9 mouse cellular contexts compared by ENCODE assay signal in genomic region chr2:72478921-72479320, GRCm38 (mm10). TPM values are rescaled to one million over a fixed set of nuclear protein-coding genes. Genes with fewer than 3 reads are reported as not detected.
DNase-seq lines count a peak whose midpoint lies in the region; ATAC-seq and TF ChIP-seq lines count a peak whose summit lies in the region.
"Had no signal": no experiment of that assay in that cellular context is flagged by ENCODE, and none has a peak within 500 bp of the region (broad histone marks: within the 10 kb centered on the region; RNA-seq: fewer than 3 reads in every experiment).

No protein-coding gene starts in this region.

- H3K36me3 ChIP-seq in kidney, embryonic 15.5 days: peaks cover 53% of the 10 kb centered on the region
- H3K36me3 ChIP-seq in forebrain, embryonic 12.5 days (replicated peaks): peaks cover 43% of the 10 kb centered on the region
- H3K36me3 ChIP-seq in limb, embryonic 14.5 days (ENCODE audit: control insufficient read depth, insufficient read depth, low read length): peaks cover 45% of the 10 kb centered on the region
- H3K36me3 ChIP-seq in stomach, embryonic 16.5 days (ENCODE audit: control insufficient read depth, insufficient read depth, low read length): peaks cover 11% of the 10 kb centered on the region; the same call in 1 of the 2 replicates

- H3K9me3 ChIP-seq in kidney, embryonic 15.5 days (replicated peaks): no peaks in the 10 kb centered on the region
- H3K9me3 ChIP-seq in forebrain, embryonic 12.5 days: no peaks in the 10 kb centered on the region
- H3K9me3 ChIP-seq in limb, embryonic 14.5 days (ENCODE audit: control insufficient read depth, low read length): no peaks in the 10 kb centered on the region
- H3K9me3 ChIP-seq in stomach, embryonic 16.5 days (replicated peaks; ENCODE audit: control insufficient read depth, low read length): no peaks in the 10 kb centered on the region
- H3K9me3 ChIP-seq: heart, embryonic 15.5 days had no signal

- H3K4me2 ChIP-seq in kidney, embryonic 15.5 days: peak overlapping the region; percentile 82; the same call in 1 of the 2 replicates
- peak overlapping the region; percentile 72 for H3K4me2 ChIP-seq in forebrain, embryonic 12.5 days
- H3K4me2 ChIP-seq in limb, embryonic 14.5 days (replicated peaks; ENCODE audit: low read depth, low read length, severe bottlenecking): peak overlapping the region; percentile 9
- peak overlapping the region; percentile 88 for H3K4me2 ChIP-seq in stomach, embryonic 16.5 days (ENCODE audit: low read depth, low read length)

- no peak overlapping the region for H3K9ac ChIP-seq in kidney, embryonic 15.5 days
- H3K9ac ChIP-seq in forebrain, embryonic 12.5 days: 0 out of 2 replicates have a peak overlapping the region, but pooled peaks have one; percentile 21
- no peak overlapping the region for H3K9ac ChIP-seq in limb, embryonic 14.5 days (ENCODE audit: low read depth, low read length, severe bottlenecking)
- peak overlapping the region; percentile 34 for H3K9ac ChIP-seq in stomach, embryonic 16.5 days (ENCODE audit: low read length)
- H3K9ac ChIP-seq: heart, embryonic 15.5 days had no signal

- peaks cover 47% of the 10 kb centered on the region for H3K4me1 ChIP-seq in kidney, embryonic 15.5 days
- peaks cover 36% of the 10 kb centered on the region for H3K4me1 ChIP-seq in forebrain, embryonic 12.5 days
- peaks cover 11% of the 10 kb centered on the region for H3K4me1 ChIP-seq in limb, embryonic 14.5 days (ENCODE audit: control insufficient read depth, insufficient read depth, low read length)
- peaks cover 28% of the 10 kb centered on the region for H3K4me1 ChIP-seq in stomach, embryonic 16.5 days (ENCODE audit: control insufficient read depth, insufficient read depth, low read length)

- TF ChIP-seq POLR2A in limb, embryonic 14.5 days (IDR thresholded peaks at IDR 0.05; ENCODE audit: borderline replicate concordance, extremely low read depth, insufficient read depth, insufficient read length): no peak

- no peak for DNase-seq in kidney, adult 11 months
- no peak for DNase-seq in limb, embryonic 14.5 days (ENCODE audit: low spot score)
- DNase-seq in urinary bladder, postnatal 10 days (ENCODE audit: low spot score): no peak
- DNase-seq in ovary, postnatal 14 days (ENCODE audit: low spot score): no peak
- DNase-seq: cerebellum, adult 18-20 months had no signal

- H3K27ac ChIP-seq in kidney, embryonic 15.5 days: no peak overlapping the region
- H3K27ac ChIP-seq in forebrain, embryonic 12.5 days: peak overlapping the region; percentile 21; the same call in 1 of the 2 replicates
- no peak overlapping the region for H3K27ac ChIP-seq in limb, embryonic 14.5 days (replicated peaks; ENCODE audit: low read depth, low read length)
- no peak overlapping the region for H3K27ac ChIP-seq in stomach, embryonic 16.5 days (ENCODE audit: low read length)
- H3K27ac ChIP-seq: heart, embryonic 15.5 days had no signal

- 0 out of 2 replicates have a peak, but pooled peaks cover 1% of the 10 kb centered on the region for H3K27me3 ChIP-seq in kidney, embryonic 15.5 days
- peaks cover 8% of the 10 kb centered on the region for H3K27me3 ChIP-seq in forebrain, embryonic 12.5 days
- no peaks in the 10 kb centered on the region for H3K27me3 ChIP-seq in limb, embryonic 14.5 days (ENCODE audit: control insufficient read depth, insufficient read depth, low read length)
- H3K27me3 ChIP-seq in stomach, embryonic 16.5 days (ENCODE audit: control insufficient read depth, insufficient read depth, low read length): no peaks in the 10 kb centered on the region
- H3K27me3 ChIP-seq: heart, embryonic 15.5 days had no signal

- 71% methylated on average over 13 of the region's 13 CpGs for WGBS in kidney, embryonic 15.5 days
- WGBS in forebrain, embryonic 12.5 days: 40% methylated on average over 13 of the region's 13 CpGs
- 68% methylated on average over 13 of the region's 13 CpGs for WGBS in limb, embryonic 14.5 days
- 66% methylated on average over 13 of the region's 13 CpGs for WGBS in stomach, embryonic 16.5 days

- no peak overlapping the region; the same call in 1 of the 2 replicates for H3K4me3 ChIP-seq in kidney, embryonic 15.5 days (replicated peaks)
- H3K4me3 ChIP-seq in forebrain, embryonic 12.5 days (replicated peaks): peak overlapping the region; percentile 80
- no peak overlapping the region for H3K4me3 ChIP-seq in limb, embryonic 14.5 days (replicated peaks; ENCODE audit: low read length)
- peak overlapping the region; percentile 3; the same call in 1 of the 2 replicates for H3K4me3 ChIP-seq in stomach, embryonic 16.5 days (replicated peaks; ENCODE audit: low read length)

- ATAC-seq in kidney, embryonic 15.5 days (replicated peaks; ENCODE audit: low FRiP score): no peak
- no peak for ATAC-seq in forebrain, embryonic 12.5 days (ENCODE audit: low FRiP score)
- ATAC-seq in limb, embryonic 14.5 days (ENCODE audit: low FRiP score, low read depth): no peak
- no peak for ATAC-seq in stomach, embryonic 16.5 days (ENCODE audit: insufficient read depth, low FRiP score)

RNA-seq across cellular contexts. Expression of gene Cdca7, which starts 3.0 kb away (rescaled TPM):
- polyA plus RNA-seq in kidney, embryonic 15.5 days (2015; fragmentation: Nextera tagmentation; extraction: Ambion mirVana): 158 and 167 TPM in 2 replicates
- 228 and 252 TPM in 2 replicates for polyA plus RNA-seq in forebrain, embryonic 12.5 days (2016; fragmentation: Nextera tagmentation; extraction: Ambion mirVana)
- 123 and 142 TPM in 2 replicates for polyA plus RNA-seq in limb, embryonic 14.5 days (2012; rRNA removed)
- polyA plus RNA-seq in limb, embryonic 14.5 days (2014; fragmentation: Nextera tagmentation; extraction: Ambion mirVana): 126 and 138 TPM in 2 replicates
- 112 and 114 TPM in 2 replicates for polyA plus RNA-seq in stomach, embryonic 16.5 days (2015; fragmentation: Nextera tagmentation; extraction: Ambion mirVana)

Comparison
In these comparisons a context has a peak if more than half of its experiments do, and no peak if none do; other contexts are left out.
1. H3K4me2 ChIP-seq: peak in every context shown above with its lines; median percentile 88 in stomach, embryonic 16.5 days; 82 in kidney, embryonic 15.5 days; 72 in forebrain, embryonic 12.5 days; 9 in limb, embryonic 14.5 days.
2. H3K4me3 ChIP-seq: peak in forebrain, embryonic 12.5 days (single experiment) and stomach, embryonic 16.5 days (single experiment); none in kidney, embryonic 15.5 days (single experiment) and limb, embryonic 14.5 days (single experiment).
3. H3K9ac ChIP-seq: peak in forebrain, embryonic 12.5 days (single experiment) and stomach, embryonic 16.5 days (single experiment); none in kidney, embryonic 15.5 days (single experiment) and limb, embryonic 14.5 days (single experiment).